Mouse (Mus musculus) brain, embryonic 14.5 days (tissue): Measurements from ENCODE around the gene Slc47a2.

Experiments used
- CTCF ChIP-seq: fragments of 200-500 bp; IDR thresholded peaks from 2 replicates; pipeline ENCODE4 v1.5.1; 2012; ENCODE audit warnings: inconsistent platforms, mild to moderate bottlenecking, moderate library complexity, borderline replicate concordance; ENCODE audit not compliant: insufficient read depth, insufficient read length; ENCODE audit errors: extremely low read depth
- POLR2A ChIP-seq: fragments of 200-500 bp; IDR thresholded peaks from 2 replicates; pipeline ENCODE4 v1.6.1; 2012; ENCODE audit warnings: mild to moderate bottlenecking, inconsistent platforms, borderline replicate concordance; ENCODE audit not compliant: poor library complexity, insufficient read depth, insufficient read length, severe bottlenecking; ENCODE audit errors: extremely low read depth

GRCm38 (mm10) chr11:61262516-61262915, 80.1 kb downstream of the Slc47a2 start:
- TF ChIP-seq CTCF = no peak
- TF ChIP-seq POLR2A = no peak
